Mouse (Mus musculus): ENCODE measurements around the gene Ifna15.

Ifna15 gene

GRCm38 (mm10) chr4:88514403-88514802 is 43.6 kb downstream of the Ifna15 start:
- peak; percentile 13 to 31 for DNase-seq (ENCODE audit: low spot score in 2 of 2)

GRCm38 (mm10) chr4:88513743-88514142 is 44.3 kb downstream of the Ifna15 start:
- no peak for DNase-seq (ENCODE audit: low spot score in 2 of 2)
